Comparison of ENCODE assay signal across 15 mouse cellular contexts in the genomic region with DNA sequence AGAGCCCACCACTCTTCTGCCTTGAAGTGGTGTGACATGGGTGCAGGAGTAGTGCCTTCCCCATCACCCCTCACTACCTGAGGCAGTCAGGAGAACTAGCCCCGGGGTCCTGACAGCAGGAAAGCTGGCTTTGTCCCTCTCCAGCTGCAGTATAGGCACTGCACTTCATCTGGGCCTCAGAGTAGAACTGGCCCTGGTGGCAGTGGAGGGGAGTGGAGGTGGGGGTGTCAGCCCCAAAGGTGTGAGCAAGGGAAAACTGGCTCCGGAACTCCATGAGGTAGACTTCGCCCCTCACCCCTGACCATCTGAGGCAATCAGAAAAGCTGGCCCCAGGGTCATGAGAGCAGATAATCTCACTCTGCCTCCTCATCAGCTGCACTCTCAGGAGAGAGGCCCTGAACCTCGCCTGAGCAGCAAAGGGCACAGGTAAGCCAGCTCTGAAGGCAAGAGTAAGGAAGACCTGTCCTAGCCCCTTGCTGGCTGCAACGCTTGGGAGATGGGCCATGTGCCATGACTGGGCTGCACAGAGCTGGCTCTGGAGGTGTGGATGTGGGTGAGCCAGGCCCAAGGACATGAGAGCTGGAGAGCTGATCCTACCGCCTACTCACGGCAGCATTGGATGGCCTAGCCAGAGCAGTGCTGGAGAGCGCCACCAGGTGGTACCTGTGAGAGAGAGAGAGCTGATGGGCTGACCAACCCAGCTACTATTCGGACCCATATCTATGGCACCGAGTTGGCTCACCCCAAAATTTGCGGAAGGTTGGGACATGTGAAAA.
DNase-seq lines count a peak whose midpoint lies in the region; ATAC-seq and TF ChIP-seq lines count a peak whose summit lies in the region.
"Had no signal": no experiment of that assay in that cellular context is flagged by ENCODE, and none has a peak within 500 bp of the region (broad histone marks: within the 10 kb centered on the region; RNA-seq: fewer than 3 reads in every experiment).

No protein-coding gene starts in this region.

- no peaks in the 10 kb centered on the region for H3K9me3 ChIP-seq in forebrain, embryonic 11.5 days (ENCODE audit: control insufficient read depth, low read length)
- H3K9me3 ChIP-seq in forebrain, embryonic 15.5 days: no peaks in the 10 kb centered on the region
- H3K9me3 ChIP-seq in kidney, postnatal 0 days (replicated peaks; ENCODE audit: low read length): no peaks in the 10 kb centered on the region
- H3K9me3 ChIP-seq in E14TG2a.4 (ENCODE audit: low read length): no peaks in the 10 kb centered on the region
- H3K9me3 ChIP-seq in embryonic facial prominence, embryonic 13.5 days: no peaks in the 10 kb centered on the region

- ATAC-seq in forebrain, embryonic 11.5 days (replicated peaks; ENCODE audit: low FRiP score): 0 out of 2 replicates have a peak, but pooled peaks have one; percentile 14
- no peak; the same call in 1 of the 2 replicates for ATAC-seq in forebrain, embryonic 15.5 days (replicated peaks)
- ATAC-seq in kidney, postnatal 0 days (replicated peaks; ENCODE audit: low FRiP score, low read depth): 0 out of 2 replicates have a peak, but pooled peaks have one; percentile 21
- ATAC-seq in embryonic facial prominence, embryonic 13.5 days (ENCODE audit: insufficient number of reproducible peaks, insufficient read depth, low FRiP score, low TSS enrichment, low read depth): peak; percentile 44; the same call in 1 of the 2 replicates

- H3K36me3 ChIP-seq in forebrain, embryonic 11.5 days (ENCODE audit: control insufficient read depth, insufficient read depth, low read length): no peaks in the 10 kb centered on the region
- H3K36me3 ChIP-seq in forebrain, embryonic 15.5 days: no peaks in the 10 kb centered on the region
- no peaks in the 10 kb centered on the region for H3K36me3 ChIP-seq in kidney, postnatal 0 days (ENCODE audit: insufficient read depth, low read length)
- no peaks in the 10 kb centered on the region for H3K36me3 ChIP-seq in E14TG2a.4 (ENCODE audit: insufficient read depth, low read length)
- no peaks in the 10 kb centered on the region for H3K36me3 ChIP-seq in embryonic facial prominence, embryonic 13.5 days

- no peak overlapping the region for H3K4me2 ChIP-seq in forebrain, embryonic 11.5 days (ENCODE audit: low read depth, low read length, severe bottlenecking)
- no peak overlapping the region for H3K4me2 ChIP-seq in forebrain, embryonic 15.5 days (replicated peaks)
- H3K4me2 ChIP-seq in kidney, postnatal 0 days (ENCODE audit: low read length): no peak overlapping the region
- no peak overlapping the region for H3K4me2 ChIP-seq in embryonic facial prominence, embryonic 13.5 days

- 83% methylated on average over 11 of the region's 11 CpGs for WGBS in forebrain, embryonic 11.5 days
- 81% methylated on average over 11 of the region's 11 CpGs for WGBS in forebrain, embryonic 15.5 days
- WGBS in kidney, postnatal 0 days: 76% methylated on average over 11 of the region's 11 CpGs
- WGBS in embryonic facial prominence, embryonic 13.5 days: 69% methylated on average over 11 of the region's 11 CpGs

- H3K27me3 ChIP-seq in forebrain, embryonic 11.5 days (ENCODE audit: control insufficient read depth, insufficient read depth, low read length): no peaks in the 10 kb centered on the region
- H3K27me3 ChIP-seq in forebrain, embryonic 15.5 days: no peaks in the 10 kb centered on the region
- no peaks in the 10 kb centered on the region for H3K27me3 ChIP-seq in kidney, postnatal 0 days (ENCODE audit: insufficient read depth, low read length)
- peaks cover 4% of the 10 kb centered on the region; the same call in 1 of the 2 replicates for H3K27me3 ChIP-seq in E14TG2a.4 (ENCODE audit: insufficient read depth, low read length)
- H3K27me3 ChIP-seq in embryonic facial prominence, embryonic 13.5 days: no peaks in the 10 kb centered on the region

- no peak overlapping the region for H3K4me3 ChIP-seq in forebrain, embryonic 11.5 days (ENCODE audit: low read depth, low read length)
- H3K4me3 ChIP-seq in forebrain, embryonic 15.5 days: no peak overlapping the region
- H3K4me3 ChIP-seq in kidney, postnatal 0 days (replicated peaks; ENCODE audit: low read depth, low read length): no peak overlapping the region
- H3K4me3 ChIP-seq in E14TG2a.4 (replicated peaks; ENCODE audit: low read length): no peak overlapping the region
- H3K4me3 ChIP-seq in embryonic facial prominence, embryonic 13.5 days: no peak overlapping the region

- H3K4me1 ChIP-seq in forebrain, embryonic 11.5 days (replicated peaks; ENCODE audit: control insufficient read depth, insufficient read depth, low read length): no peaks in the 10 kb centered on the region
- peaks cover 7% of the 10 kb centered on the region for H3K4me1 ChIP-seq in forebrain, embryonic 15.5 days
- no peaks in the 10 kb centered on the region for H3K4me1 ChIP-seq in kidney, postnatal 0 days (replicated peaks; ENCODE audit: insufficient read depth, low read length)
- peaks cover 9% of the 10 kb centered on the region for H3K4me1 ChIP-seq in E14TG2a.4 (replicated peaks; ENCODE audit: low read depth, low read length)
- no peaks in the 10 kb centered on the region for H3K4me1 ChIP-seq in embryonic facial prominence, embryonic 13.5 days

- no peak overlapping the region for H3K27ac ChIP-seq in forebrain, embryonic 11.5 days (ENCODE audit: low read depth, low read length)
- H3K27ac ChIP-seq in forebrain, embryonic 15.5 days (replicated peaks): no peak overlapping the region
- no peak overlapping the region for H3K27ac ChIP-seq in kidney, postnatal 0 days
- no peak overlapping the region for H3K27ac ChIP-seq in embryonic facial prominence, embryonic 13.5 days

- no peak for TF ChIP-seq CTCF in kidney, postnatal 0 days (IDR thresholded peaks at IDR 0.05; ENCODE audit: low read depth)
- peak; percentile 15; the same call in 1 of the 2 replicates for TF ChIP-seq CTCF in E14TG2a.4 (conservative IDR thresholded peaks at IDR 0.05; ENCODE audit: low read length)

- H3K9ac ChIP-seq in forebrain, embryonic 11.5 days (ENCODE audit: low read length): no peak overlapping the region
- H3K9ac ChIP-seq in forebrain, embryonic 15.5 days (replicated peaks): no peak overlapping the region
- no peak overlapping the region for H3K9ac ChIP-seq in kidney, postnatal 0 days (ENCODE audit: low read depth, low read length)
- H3K9ac ChIP-seq in embryonic facial prominence, embryonic 13.5 days: no peak overlapping the region

- DNase-seq in forebrain, embryonic 11.5 days (ENCODE audit: low spot score): no peak
- DNase-seq in kidney, postnatal 0 days (ENCODE audit: low spot score): no peak
- no peak for DNase-seq in kidney, adult 9 months
- no peak for DNase-seq in embryo, embryonic 10.5 days (ENCODE audit: low spot score)
- no peak for DNase-seq in T-cell, adult 2 months (ENCODE audit: low spot score)
- DNase-seq: adrenal gland, postnatal 36 days; embryo, embryonic 11 days; heart, adult 18-20 months; kidney, postnatal 14 days; layer of hippocampus, postnatal 36 days; lung, postnatal 36 days; spleen, adult 18-20 months had no signal
